Mouse (Mus musculus) CD4-positive, CD25-positive, alpha-beta regulatory T cell (primary cell): Measurements from ENCODE around the gene Foxd4. TPM values are rescaled to one million over a fixed set of nuclear protein-coding genes. Genes with fewer than 3 reads are reported as not detected.

Experiments
- polyA plus RNA-seq: library from polyadenylated mRNA; unstranded; fragments of 100-300 nt; shearing (Covaris generic); gene quantifications from one replicate; pipeline ENCODE4 v1.2.1, GENCODE M21; 2017

Gene Foxd4
- polyA plus RNA-seq = not detected

GRCm38 (mm10) chr19:24900581-24901220 is at the start of gene Foxd4:
Gene Foxd4, minus strand, starts transcription at chr19:24901197.

GRCm38 (mm10) chr19:24875129-24875870 is 25.7 kb downstream of the Foxd4 start, which contains the start of gene Gm10053:
Gene Gm10053, plus strand, starts transcription at chr19:24875686.

GRCm38 (mm10) chr19:24861612-24862451 is 39.2 kb downstream of the Foxd4 start, which contains the start of gene Pgm5:
Gene Pgm5, minus strand, starts transcription at chr19:24861855.

Other genes with a start within 250 kb of the Foxd4 start
- not detected for gene Tmem252, start 227.2 kb downstream of the Foxd4 start, polyA plus RNA-seq
- not detected for gene Pgm5, start 39.3 kb downstream of the Foxd4 start, polyA plus RNA-seq
- gene Gm10053, start 25.5 kb downstream of the Foxd4 start, polyA plus RNA-seq = 175 TPM
- 15.1 TPM for gene Cbwd1, start 60.4 kb upstream of the Foxd4 start, polyA plus RNA-seq
- 168 TPM for gene Dock8, start 98.3 kb upstream of the Foxd4 start, polyA plus RNA-seq